Mouse (Mus musculus) right cerebral cortex, adult 2 months (tissue): ENCODE measurements around the gene Notch4.
"Not testable (repeated sequence)": the region's sequence is repeated elsewhere in the genome, so short reads cannot be mapped to it uniquely, and the experiment has no call there.

ENCODE experiments used
- DNase-seq, 2 experiments: peaks; one replicate each; pipeline ENCODE4 v3.0.0; 2021 to 2022; ENCODE audit warnings: low spot score in 2 of 2

Gene Notch4

GRCm38 (mm10) chr17:34564003-34564421, at the start of gene Notch4:
Notch4 (plus strand) TSS chr17:34564268.
- no peak for DNase-seq

GRCm38 (mm10) chr17:34516514-34516913, 47.6 kb upstream of the Notch4 start:
- DNase-seq: no peak

- DNase-seq: no peak
Observed at GRCm38 (mm10) chr17:34517252-34517651, 46.8 kb upstream of the Notch4 start, which contains the start of gene Btnl6. Btnl6 (minus strand) TSS chr17:34517352.

GRCm38 (mm10) chr17:34517795-34518194, 46.3 kb upstream of the Notch4 start:
- DNase-seq: no peak

- DNase-seq: not testable (repeated sequence)
Observed at GRCm38 (mm10) chr17:34518571-34518970, 45.5 kb upstream of the Notch4 start.

GRCm38 (mm10) chr17:34519001-34519400, 45.1 kb upstream of the Notch4 start:
- no peak for DNase-seq

GRCm38 (mm10) chr17:34532671-34533070, 31.4 kb upstream of the Notch4 start:
- DNase-seq: no peak

GRCm38 (mm10) chr17:34543567-34543966, 20.5 kb upstream of the Notch4 start:
- not testable (repeated sequence) for DNase-seq

- DNase-seq: no peak
Observed at GRCm38 (mm10) chr17:34546797-34547196, 17.3 kb upstream of the Notch4 start.

GRCm38 (mm10) chr17:34547601-34548000, 16.5 kb upstream of the Notch4 start:
- DNase-seq: no peak

- DNase-seq: no peak
Observed at GRCm38 (mm10) chr17:34549156-34549555, 14.9 kb upstream of the Notch4 start.

- no peak for DNase-seq
Observed at GRCm38 (mm10) chr17:34549843-34550242, 14.2 kb upstream of the Notch4 start.

GRCm38 (mm10) chr17:34555483-34555882, 8.6 kb upstream of the Notch4 start:
- DNase-seq: peak; percentile 78

- no peak for DNase-seq
Observed at GRCm38 (mm10) chr17:34556406-34556805, 7.7 kb upstream of the Notch4 start.

GRCm38 (mm10) chr17:34557411-34557810, 6.7 kb upstream of the Notch4 start:
- no peak for DNase-seq

GRCm38 (mm10) chr17:34559116-34559515, 5.0 kb upstream of the Notch4 start:
- no peak for DNase-seq

GRCm38 (mm10) chr17:34559895-34560294, 4.2 kb upstream of the Notch4 start:
- DNase-seq: no peak

- no peak for DNase-seq
Observed at GRCm38 (mm10) chr17:34560438-34560837, 3.6 kb upstream of the Notch4 start.

- no peak for DNase-seq
Observed at GRCm38 (mm10) chr17:34561200-34561599, 2.9 kb upstream of the Notch4 start.

GRCm38 (mm10) chr17:34562595-34562994, 1.5 kb upstream of the Notch4 start:
- DNase-seq: no peak

- DNase-seq: no peak
Observed at GRCm38 (mm10) chr17:34563354-34563753, 714 bp upstream of the Notch4 start.

GRCm38 (mm10) chr17:34564796-34565195, 728 bp downstream of the Notch4 start:
- DNase-seq: no peak

GRCm38 (mm10) chr17:34567311-34567710, 3.2 kb downstream of the Notch4 start:
- no peak for DNase-seq

GRCm38 (mm10) chr17:34568421-34568820, 4.4 kb downstream of the Notch4 start:
- DNase-seq: no peak
